Mouse (Mus musculus): ENCODE measurements around the gene Rlbp1. TPM values are rescaled to one million over a fixed set of nuclear protein-coding genes. Genes with fewer than 3 reads are reported as not detected.
A peak's percentile ranks its signal among the peaks of the same experiment; 100 is the strongest.

Gene Rlbp1
- polyA plus RNA-seq, 1 experiment from 2014 or later = 0.29 TPM

GRCm38 (mm10) chr7:79363370-79364043 lies 23.3 kb downstream of the Rlbp1 start:
- 28% methylated on average over 8 of the region's 8 CpGs for WGBS
- peak; percentile 45 for ATAC-seq (replicated peaks; ENCODE audit: extremely low read depth, insufficient read depth, low FRiP score)
- no peak overlapping the region for H3K4me3 ChIP-seq (ENCODE audit: low read length)
- H3K4me2 ChIP-seq (ENCODE audit: low read depth, low read length) = peak overlapping the region; percentile 20
- peaks cover 37% of the 10 kb centered on the region for H3K4me1 ChIP-seq (ENCODE audit: control insufficient read depth, insufficient read depth, low read length)
- H3K9ac ChIP-seq (ENCODE audit: low read length) = no peak overlapping the region
- H3K27ac ChIP-seq (ENCODE audit: low read length) = peak overlapping the region; percentile 34
- no peaks in the 10 kb centered on the region for H3K9me3 ChIP-seq (replicated peaks; ENCODE audit: control insufficient read depth, low read length)
- H3K27me3 ChIP-seq (ENCODE audit: control insufficient read depth, insufficient read depth, low read length) = no peaks in the 10 kb centered on the region
- H3K36me3 ChIP-seq (ENCODE audit: control insufficient read depth, insufficient read depth) = no peaks in the 10 kb centered on the region

DNA sequence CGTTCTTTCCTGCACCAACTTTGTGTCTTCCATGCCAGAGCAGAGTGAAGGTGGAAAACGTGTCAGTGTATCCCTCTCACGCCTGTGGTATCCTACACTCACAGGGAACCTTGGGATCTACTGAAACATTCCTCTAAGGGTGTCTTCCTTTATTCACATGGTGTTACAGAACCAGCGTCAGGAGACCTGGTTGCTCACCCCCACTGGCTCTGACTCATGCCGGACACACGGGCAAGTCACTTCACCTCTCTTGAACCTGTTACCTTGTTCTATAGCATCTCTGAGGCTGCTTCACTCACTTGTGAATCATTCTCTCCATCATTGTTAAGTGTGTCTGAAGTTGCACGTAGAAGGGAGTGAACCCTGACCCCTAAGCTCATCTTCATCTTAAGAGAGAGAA lies 24.0 kb downstream of the Rlbp1 start:
- peaks cover 44% of the 10 kb centered on the region for H3K4me1 ChIP-seq (ENCODE audit: control insufficient read depth, insufficient read depth, low read length)
- H3K9ac ChIP-seq (ENCODE audit: low read length) = no peak overlapping the region
- no peaks in the 10 kb centered on the region for H3K9me3 ChIP-seq (replicated peaks; ENCODE audit: control insufficient read depth, low read length)
- no peaks in the 10 kb centered on the region for H3K27me3 ChIP-seq (ENCODE audit: control insufficient read depth, insufficient read depth, low read length)
- H3K36me3 ChIP-seq (ENCODE audit: control insufficient read depth, insufficient read depth) = no peaks in the 10 kb centered on the region
- peak overlapping the region; percentile 34 for H3K27ac ChIP-seq (ENCODE audit: low read length)
- no peak overlapping the region for H3K4me3 ChIP-seq (ENCODE audit: low read length)
- 80% methylated on average over 7 of the region's 7 CpGs for WGBS
- no peak for ATAC-seq (replicated peaks; ENCODE audit: extremely low read depth, insufficient read depth, low FRiP score)
- peak overlapping the region; percentile 20 for H3K4me2 ChIP-seq (ENCODE audit: low read depth, low read length)

GRCm38 (mm10) chr7:79362208-79362607 lies 24.6 kb downstream of the Rlbp1 start:
- H3K27ac ChIP-seq (ENCODE audit: low read length) = no peak overlapping the region

GRCm38 (mm10) chr7:79360056-79360455 lies 26.8 kb downstream of the Rlbp1 start:
- H3K9me3 ChIP-seq (replicated peaks; ENCODE audit: control insufficient read depth, low read length) = no peaks in the 10 kb centered on the region
- ATAC-seq (replicated peaks; ENCODE audit: extremely low read depth, insufficient read depth, low FRiP score) = no peak
- H3K36me3 ChIP-seq (ENCODE audit: control insufficient read depth, insufficient read depth) = peaks cover 7% of the 10 kb centered on the region
- H3K4me3 ChIP-seq (ENCODE audit: low read length) = peak overlapping the region; percentile 23
- H3K9ac ChIP-seq (ENCODE audit: low read length) = no peak overlapping the region; the same call in 1 of the 2 replicates
- H3K27me3 ChIP-seq (ENCODE audit: control insufficient read depth, insufficient read depth, low read length) = no peaks in the 10 kb centered on the region
- peak overlapping the region; percentile 47 for H3K27ac ChIP-seq (ENCODE audit: low read length)
- H3K4me2 ChIP-seq (ENCODE audit: low read depth, low read length) = peak overlapping the region; percentile 55
- H3K4me1 ChIP-seq (ENCODE audit: control insufficient read depth, insufficient read depth, low read length) = peaks cover 46% of the 10 kb centered on the region
- 41% methylated on average over 11 of the region's 11 CpGs for WGBS

More at GRCm38 (mm10) chr7:79362208-79362607, 24.6 kb downstream of the Rlbp1 start:
- H3K4me2 ChIP-seq (ENCODE audit: low read depth, low read length) = no peak overlapping the region
- no peak overlapping the region for H3K4me3 ChIP-seq (ENCODE audit: low read length)
- H3K4me1 ChIP-seq (ENCODE audit: control insufficient read depth, insufficient read depth, low read length) = peaks cover 46% of the 10 kb centered on the region
- 84% methylated on average over 8 of the region's 8 CpGs for WGBS
- H3K27me3 ChIP-seq (ENCODE audit: control insufficient read depth, insufficient read depth, low read length) = no peaks in the 10 kb centered on the region
- no peak overlapping the region for H3K9ac ChIP-seq (ENCODE audit: low read length)
- no peaks in the 10 kb centered on the region for H3K9me3 ChIP-seq (replicated peaks; ENCODE audit: control insufficient read depth, low read length)
- ATAC-seq (replicated peaks; ENCODE audit: extremely low read depth, insufficient read depth, low FRiP score) = no peak
- H3K36me3 ChIP-seq (ENCODE audit: control insufficient read depth, insufficient read depth) = no peaks in the 10 kb centered on the region

- H3K4me3 ChIP-seq (ENCODE audit: low read length) = no peak overlapping the region
- 45% methylated on average over 3 of the region's 3 CpGs for WGBS
- H3K4me2 ChIP-seq (ENCODE audit: low read depth, low read length) = peak overlapping the region; percentile 55
- peaks cover 12% of the 10 kb centered on the region for H3K36me3 ChIP-seq (ENCODE audit: control insufficient read depth, insufficient read depth)
- ATAC-seq (replicated peaks; ENCODE audit: extremely low read depth, insufficient read depth, low FRiP score) = no peak; the same call in 1 of the 2 replicates
- peak overlapping the region; percentile 80 for H3K27ac ChIP-seq (ENCODE audit: low read length)
- H3K9ac ChIP-seq (ENCODE audit: low read length) = no peak overlapping the region
- peaks cover 46% of the 10 kb centered on the region for H3K4me1 ChIP-seq (ENCODE audit: control insufficient read depth, insufficient read depth, low read length)
- H3K27me3 ChIP-seq (ENCODE audit: control insufficient read depth, insufficient read depth, low read length) = no peaks in the 10 kb centered on the region
- H3K9me3 ChIP-seq (replicated peaks; ENCODE audit: control insufficient read depth, low read length) = no peaks in the 10 kb centered on the region
Observed at GRCm38 (mm10) chr7:79359183-79359435, 27.7 kb downstream of the Rlbp1 start.

GRCm38 (mm10) chr7:79358350-79359182 lies 28.3 kb downstream of the Rlbp1 start:
- Histone ChIP-seq H3K9ac (ENCODE audit: low read length) (0 out of 2 replicates have a peak overlapping the region, but pooled peaks have one; percentile 32), H3K9me3 (replicated peaks; ENCODE audit: control insufficient read depth, low read length) (no peaks in the 10 kb centered on the region), H3K27ac (ENCODE audit: low read length) (peak overlapping the region; percentile 80), H3K4me2 (ENCODE audit: low read depth, low read length) (peak overlapping the region; percentile 55), H3K36me3 (ENCODE audit: control insufficient read depth, insufficient read depth) (peaks cover 16% of the 10 kb centered on the region), H3K4me1 (ENCODE audit: control insufficient read depth, insufficient read depth, low read length) (peaks cover 41% of the 10 kb centered on the region), H3K27me3 (ENCODE audit: control insufficient read depth, insufficient read depth, low read length) (no peaks in the 10 kb centered on the region), H3K4me3 (ENCODE audit: low read length) (peak overlapping the region; percentile 16; the same call in 1 of the 2 replicates)
- 11% methylated on average over 15 of the region's 15 CpGs for WGBS
- peak; percentile 85 for ATAC-seq (replicated peaks; ENCODE audit: extremely low read depth, insufficient read depth, low FRiP score)

DNA sequence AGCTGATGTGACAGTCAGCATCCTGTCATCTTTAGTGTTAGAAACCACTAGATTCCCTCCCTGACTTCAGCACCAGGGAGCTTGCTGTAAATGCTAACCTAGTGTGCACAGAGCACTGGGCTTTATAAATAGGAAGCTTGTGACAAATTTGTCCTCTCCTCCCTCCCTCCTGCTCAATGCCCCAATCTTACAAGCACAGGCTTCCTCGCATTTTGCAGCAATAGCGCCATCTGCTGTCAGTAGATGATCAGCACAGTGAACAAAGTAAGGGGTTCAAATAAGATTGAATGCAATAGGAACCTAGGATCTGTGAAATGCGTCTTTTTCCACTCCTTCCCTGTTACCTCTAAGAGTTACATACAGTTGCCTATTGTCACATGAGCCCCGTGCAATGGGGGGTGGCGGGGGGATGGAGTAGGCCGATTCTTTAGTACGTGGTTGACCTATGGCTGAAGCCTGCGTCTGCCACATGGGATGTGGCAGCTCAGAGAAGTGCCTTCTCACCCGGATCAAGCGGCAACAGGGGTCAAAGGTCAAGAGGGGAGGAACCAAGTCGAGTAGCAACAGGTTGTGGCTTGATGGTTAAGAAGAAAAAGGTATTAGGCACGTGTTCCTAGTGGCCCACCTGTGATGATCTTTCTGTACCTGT lies 37.0 kb downstream of the Rlbp1 start:
- Histone ChIP-seq H3K36me3 (ENCODE audit: control insufficient read depth, insufficient read depth) (peaks cover 16% of the 10 kb centered on the region), H3K9me3 (replicated peaks; ENCODE audit: control insufficient read depth, low read length) (no peaks in the 10 kb centered on the region), H3K4me3 (ENCODE audit: low read length) (no peak overlapping the region), H3K4me1 (ENCODE audit: control insufficient read depth, insufficient read depth, low read length) (peaks cover 5% of the 10 kb centered on the region), H3K9ac (ENCODE audit: low read length) (no peak overlapping the region), H3K27ac (ENCODE audit: low read length) (no peak overlapping the region), H3K27me3 (ENCODE audit: control insufficient read depth, insufficient read depth, low read length) (no peaks in the 10 kb centered on the region), H3K4me2 (ENCODE audit: low read depth, low read length) (no peak overlapping the region)
- ATAC-seq (replicated peaks; ENCODE audit: extremely low read depth, insufficient read depth, low FRiP score) = 0 out of 2 replicates have a peak, but pooled peaks have one; percentile 35
- WGBS = 44% methylated on average over 12 of the region's 12 CpGs

GRCm38 (mm10) chr7:79348816-79349215 lies 38.0 kb downstream of the Rlbp1 start:
- WGBS = 75% methylated on average over 8 of the region's 8 CpGs
- Histone ChIP-seq H3K9me3 (replicated peaks; ENCODE audit: control insufficient read depth, low read length) (no peaks in the 10 kb centered on the region), H3K9ac (ENCODE audit: low read length) (no peak overlapping the region), H3K36me3 (ENCODE audit: control insufficient read depth, insufficient read depth) (peaks cover 8% of the 10 kb centered on the region), H3K4me2 (ENCODE audit: low read depth, low read length) (no peak overlapping the region), H3K27ac (ENCODE audit: low read length) (no peak overlapping the region), H3K4me3 (ENCODE audit: low read length) (no peak overlapping the region), H3K27me3 (ENCODE audit: control insufficient read depth, insufficient read depth, low read length) (no peaks in the 10 kb centered on the region), H3K4me1 (ENCODE audit: control insufficient read depth, insufficient read depth, low read length) (peaks cover 5% of the 10 kb centered on the region)
- no peak for ATAC-seq (replicated peaks; ENCODE audit: extremely low read depth, insufficient read depth, low FRiP score)

Data from heart, embryonic 16.5 days (tissue).